7 mouse cellular contexts compared by ENCODE assay signal in the genomic region with DNA sequence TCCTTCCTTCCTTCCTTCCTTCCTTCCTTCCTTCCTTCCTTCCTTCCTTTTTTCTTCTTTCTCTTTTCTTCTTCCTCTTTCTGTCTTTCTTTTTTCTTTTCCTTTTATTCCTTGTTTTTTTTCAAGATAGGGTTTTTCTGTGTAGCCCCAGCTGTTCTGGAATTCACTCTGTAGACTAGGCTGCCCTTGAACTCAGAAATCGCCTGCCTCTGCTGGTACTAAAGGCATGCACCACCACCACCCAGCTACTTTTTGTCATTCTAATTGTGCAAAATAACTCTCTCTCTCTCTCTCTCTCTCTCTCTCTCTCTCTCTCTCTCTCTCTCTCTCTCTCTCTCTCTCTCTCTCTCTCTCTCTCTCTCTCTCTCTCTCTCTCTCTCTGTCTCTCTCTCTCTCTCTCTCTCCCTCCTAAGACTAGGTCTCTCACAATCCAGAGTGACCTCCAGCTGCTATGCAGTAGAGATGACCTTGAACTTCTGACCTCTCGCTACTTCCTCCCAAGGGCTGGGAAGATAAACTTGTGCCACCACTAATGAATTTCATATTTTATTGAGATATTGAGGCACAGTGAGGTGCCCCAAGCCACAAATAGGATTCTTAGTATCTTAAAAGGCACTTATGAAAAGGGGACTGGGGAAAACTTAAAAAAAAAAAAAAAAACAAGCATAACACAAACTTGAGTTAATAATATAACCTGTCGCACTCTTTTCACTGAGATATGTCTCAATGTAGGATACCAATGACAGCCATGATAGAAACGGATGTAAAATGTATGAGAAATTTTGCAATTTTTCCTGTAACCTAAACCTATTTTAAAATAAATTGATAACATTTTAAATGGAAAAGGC. TPM values are rescaled to one million over a fixed set of nuclear protein-coding genes. Genes with fewer than 3 reads are reported as not detected.
DNase-seq lines count a peak whose midpoint lies in the region; ATAC-seq and TF ChIP-seq lines count a peak whose summit lies in the region.

No protein-coding gene starts in this region.

- no peak overlapping the region for H3K27ac ChIP-seq in lung, postnatal 0 days (ENCODE audit: low read length)
- H3K27ac ChIP-seq in embryonic facial prominence, embryonic 14.5 days (replicated peaks; ENCODE audit: low read depth, low read length): peak overlapping the region; percentile 88; the same call in 1 of the 2 replicates
- H3K27ac ChIP-seq in liver, embryonic 11.5 days (ENCODE audit: low read depth, low read length): peak overlapping the region; percentile 86; the same call in 1 of the 2 replicates
- no peak overlapping the region for H3K27ac ChIP-seq in stomach, embryonic 16.5 days (ENCODE audit: low read length)

- WGBS in lung, postnatal 0 days: 59% methylated on average over 4 of the region's 4 CpGs
- 53% methylated on average over 4 of the region's 4 CpGs for WGBS in embryonic facial prominence, embryonic 14.5 days
- WGBS in liver, embryonic 11.5 days: 65% methylated on average over 4 of the region's 4 CpGs
- WGBS in stomach, embryonic 16.5 days: 60% methylated on average over 4 of the region's 4 CpGs

- H3K4me2 ChIP-seq in lung, postnatal 0 days (replicated peaks; ENCODE audit: low read depth, low read length): peak overlapping the region; percentile 85
- H3K4me2 ChIP-seq in embryonic facial prominence, embryonic 14.5 days (ENCODE audit: low read depth, low read length): peak overlapping the region; percentile 77
- peak overlapping the region; percentile 77 for H3K4me2 ChIP-seq in liver, embryonic 11.5 days
- peak overlapping the region; percentile 83 for H3K4me2 ChIP-seq in stomach, embryonic 16.5 days (ENCODE audit: low read depth, low read length)

- H3K4me3 ChIP-seq in lung, postnatal 0 days (ENCODE audit: low read depth, low read length): no peak overlapping the region
- H3K4me3 ChIP-seq in embryonic facial prominence, embryonic 14.5 days (ENCODE audit: low read depth, low read length): peak overlapping the region; percentile 79; the same call in 1 of the 2 replicates
- peak overlapping the region; percentile 86 for H3K4me3 ChIP-seq in liver, embryonic 11.5 days (ENCODE audit: low read depth, low read length)
- H3K4me3 ChIP-seq in stomach, embryonic 16.5 days (replicated peaks; ENCODE audit: low read length): peak overlapping the region; percentile 81

- no peak for TF ChIP-seq EP300 in lung, postnatal 0 days (IDR thresholded peaks at IDR 0.05)

- H3K9ac ChIP-seq in lung, postnatal 0 days (replicated peaks; ENCODE audit: low read depth): no peak overlapping the region
- no peak overlapping the region for H3K9ac ChIP-seq in embryonic facial prominence, embryonic 14.5 days (ENCODE audit: low read depth, low read length)
- peak overlapping the region; percentile 83; the same call in 1 of the 2 replicates for H3K9ac ChIP-seq in liver, embryonic 11.5 days (ENCODE audit: low read depth, low read length)
- no peak overlapping the region for H3K9ac ChIP-seq in stomach, embryonic 16.5 days (ENCODE audit: low read length)

- H3K36me3 ChIP-seq in lung, postnatal 0 days (ENCODE audit: insufficient read depth, low read length): no peaks in the 10 kb centered on the region
- no peaks in the 10 kb centered on the region for H3K36me3 ChIP-seq in embryonic facial prominence, embryonic 14.5 days (ENCODE audit: control insufficient read depth, insufficient read depth, low read length)
- H3K36me3 ChIP-seq in liver, embryonic 11.5 days (ENCODE audit: control insufficient read depth, insufficient read depth, low read length): no peaks in the 10 kb centered on the region
- no peaks in the 10 kb centered on the region for H3K36me3 ChIP-seq in stomach, embryonic 16.5 days (ENCODE audit: control insufficient read depth, insufficient read depth, low read length)

- ATAC-seq in lung, postnatal 0 days: no peak
- no peak for ATAC-seq in embryonic facial prominence, embryonic 14.5 days (ENCODE audit: low read depth)
- ATAC-seq in liver, embryonic 11.5 days (replicated peaks; ENCODE audit: low FRiP score): no peak
- no peak for ATAC-seq in stomach, embryonic 16.5 days (ENCODE audit: insufficient read depth, low FRiP score)

- 0 out of 2 replicates have a peak, but pooled peaks cover 3% of the 10 kb centered on the region for H3K4me1 ChIP-seq in lung, postnatal 0 days (ENCODE audit: insufficient read depth, low read depth, low read length)
- peaks cover 15% of the 10 kb centered on the region for H3K4me1 ChIP-seq in embryonic facial prominence, embryonic 14.5 days (ENCODE audit: control insufficient read depth, insufficient read depth, low read length)
- H3K4me1 ChIP-seq in liver, embryonic 11.5 days (replicated peaks; ENCODE audit: control insufficient read depth, insufficient read depth, low read length): peaks cover 30% of the 10 kb centered on the region
- peaks cover 4% of the 10 kb centered on the region; the same call in 1 of the 2 replicates for H3K4me1 ChIP-seq in stomach, embryonic 16.5 days (ENCODE audit: control insufficient read depth, insufficient read depth, low read length)

- DNase-seq in lung, postnatal 0 days (ENCODE audit: low spot score): no peak
- DNase-seq in lung, postnatal 10 days: no peak
- DNase-seq in embryonic facial prominence, embryonic 14.5 days (ENCODE audit: low spot score): no peak
- no peak for DNase-seq in liver, embryonic 11.5 days (ENCODE audit: low spot score)
- no peak for DNase-seq in spleen, postnatal 14 days (ENCODE audit: low spot score in 2 of 2)
- no peak for DNase-seq in gastrocnemius, adult 18-20 months (ENCODE audit: low spot score)

- no peaks in the 10 kb centered on the region for H3K27me3 ChIP-seq in lung, postnatal 0 days (replicated peaks; ENCODE audit: insufficient read depth, low read length)
- no peaks in the 10 kb centered on the region for H3K27me3 ChIP-seq in embryonic facial prominence, embryonic 14.5 days (replicated peaks; ENCODE audit: control insufficient read depth, insufficient read depth, low read length)
- H3K27me3 ChIP-seq in liver, embryonic 11.5 days (replicated peaks; ENCODE audit: control insufficient read depth, insufficient read depth, low read length): no peaks in the 10 kb centered on the region
- no peaks in the 10 kb centered on the region for H3K27me3 ChIP-seq in stomach, embryonic 16.5 days (ENCODE audit: control insufficient read depth, insufficient read depth, low read length)

- no peak for TF ChIP-seq CTCF in lung, postnatal 0 days (IDR thresholded peaks at IDR 0.05)

- no peaks in the 10 kb centered on the region for H3K9me3 ChIP-seq in lung, postnatal 0 days (ENCODE audit: low read length)
- no peaks in the 10 kb centered on the region for H3K9me3 ChIP-seq in embryonic facial prominence, embryonic 14.5 days (ENCODE audit: control insufficient read depth, low read length)
- no peaks in the 10 kb centered on the region for H3K9me3 ChIP-seq in liver, embryonic 11.5 days (ENCODE audit: control insufficient read depth, low read length)
- H3K9me3 ChIP-seq in stomach, embryonic 16.5 days (replicated peaks; ENCODE audit: control insufficient read depth, low read length): no peaks in the 10 kb centered on the region

RNA-seq across cellular contexts. Expression of a gene that starts 7.4 kb away (rescaled TPM):
- polyA plus RNA-seq in lung, postnatal 0 days (2015; fragmentation: Nextera tagmentation; extraction: Ambion mirVana): 112 and 117 TPM in 2 replicates
- polyA plus RNA-seq in embryonic facial prominence, embryonic 14.5 days (2014; fragmentation: Nextera tagmentation; extraction: Ambion mirVana): 129 and 131 TPM in 2 replicates
- 97.2 and 112 TPM in 2 replicates for polyA plus RNA-seq in liver, embryonic 11.5 days (2014; fragmentation: Nextera tagmentation; extraction: Ambion mirVana)
- 131 and 140 TPM in 2 replicates for polyA plus RNA-seq in stomach, embryonic 16.5 days (2015; fragmentation: Nextera tagmentation; extraction: Ambion mirVana)
- total RNA-seq in gastrocnemius, adult 18-20 months (2021): 10 to 100 TPM; 36.6 TPM

RNA-seq across cellular contexts. Expression of a gene that starts 7.6 kb away (rescaled TPM):
- 20.0 and 21.7 TPM in 2 replicates for polyA plus RNA-seq in lung, postnatal 0 days (2015; fragmentation: Nextera tagmentation; extraction: Ambion mirVana)
- 53.1 and 56.7 TPM in 2 replicates for polyA plus RNA-seq in embryonic facial prominence, embryonic 14.5 days (2014; fragmentation: Nextera tagmentation; extraction: Ambion mirVana)
- 47.7 and 57.1 TPM in 2 replicates for polyA plus RNA-seq in liver, embryonic 11.5 days (2014; fragmentation: Nextera tagmentation; extraction: Ambion mirVana)
- 31.9 and 32.3 TPM in 2 replicates for polyA plus RNA-seq in stomach, embryonic 16.5 days (2015; fragmentation: Nextera tagmentation; extraction: Ambion mirVana)
- 1 to 10 TPM; 6.2 to 6.9 TPM for total RNA-seq in gastrocnemius, adult 18-20 months (2021)

RNA-seq across cellular contexts. Expression of a gene that starts 57.3 kb away (rescaled TPM):
- 27.0 and 27.4 TPM in 2 replicates for polyA plus RNA-seq in lung, postnatal 0 days (2015; fragmentation: Nextera tagmentation; extraction: Ambion mirVana)
- polyA plus RNA-seq in embryonic facial prominence, embryonic 14.5 days (2014; fragmentation: Nextera tagmentation; extraction: Ambion mirVana): 46.4 and 50.9 TPM in 2 replicates
- 69.9 and 74.3 TPM in 2 replicates for polyA plus RNA-seq in liver, embryonic 11.5 days (2014; fragmentation: Nextera tagmentation; extraction: Ambion mirVana)
- 56.6 and 65.3 TPM in 2 replicates for polyA plus RNA-seq in stomach, embryonic 16.5 days (2015; fragmentation: Nextera tagmentation; extraction: Ambion mirVana)
- total RNA-seq in gastrocnemius, adult 18-20 months (2021): 10 to 100 TPM; 10.5 to 15.9 TPM

RNA-seq across cellular contexts. Expression of a gene that starts 58.0 kb away (rescaled TPM):
- 99.2 and 109 TPM in 2 replicates for polyA plus RNA-seq in lung, postnatal 0 days (2015; fragmentation: Nextera tagmentation; extraction: Ambion mirVana)
- 91.6 and 94.2 TPM in 2 replicates for polyA plus RNA-seq in embryonic facial prominence, embryonic 14.5 days (2014; fragmentation: Nextera tagmentation; extraction: Ambion mirVana)
- 126 TPM in 2 replicates for polyA plus RNA-seq in liver, embryonic 11.5 days (2014; fragmentation: Nextera tagmentation; extraction: Ambion mirVana)
- 96.6 and 98.8 TPM in 2 replicates for polyA plus RNA-seq in stomach, embryonic 16.5 days (2015; fragmentation: Nextera tagmentation; extraction: Ambion mirVana)
- total RNA-seq in gastrocnemius, adult 18-20 months (2021): 10 to 100 TPM; 52.5 to 53.0 TPM

Comparison
In these comparisons a context has a peak if more than half of its experiments do, and no peak if none do; other contexts are left out.
1. H3K27ac ChIP-seq: peak in embryonic facial prominence, embryonic 14.5 days (single experiment) and liver, embryonic 11.5 days (single experiment); none in lung, postnatal 0 days (single experiment) and stomach, embryonic 16.5 days (single experiment).
2. Peak in every context shown above with its lines, with median percentiles within 50 percentile points of each other: H3K4me2 ChIP-seq.